Mouse (Mus musculus) spleen, postnatal 0 days (tissue): Measurements from ENCODE around the gene Cacna1f. TPM values are rescaled to one million over a fixed set of nuclear protein-coding genes. Genes with fewer than 3 reads are reported as not detected.

Source experiments
- polyA plus RNA-seq: library from polyadenylated mRNA; unstranded; fragments of >200 nt; fragmentation: Nextera tagmentation; extraction: Ambion mirVana; gene quantifications from 2 replicates; pipeline ENCODE4 v1.2.1, GENCODE M21; 2015

Cacna1f gene
- polyA plus RNA-seq, result 0.06 and 0.11 TPM in 2 replicates

DNA sequence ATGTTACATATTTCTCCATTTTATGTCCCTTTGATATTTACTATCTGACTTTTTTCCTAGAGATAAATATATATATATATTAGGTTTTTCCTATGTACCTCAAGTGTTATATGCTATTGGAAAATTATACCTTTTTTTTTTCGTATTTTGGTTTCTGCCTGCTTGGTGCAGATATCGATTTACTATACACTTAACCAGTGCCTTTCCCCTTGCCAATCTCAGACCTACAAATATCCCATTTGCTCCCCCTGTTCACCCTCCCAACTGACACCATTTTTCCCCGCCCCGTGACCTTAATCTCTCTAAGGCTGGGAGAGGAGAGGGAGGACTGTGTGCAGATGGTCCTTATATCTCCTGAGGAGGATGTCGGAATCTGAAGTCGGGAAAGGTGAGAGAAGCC, at the start of gene Cacna1f:
TSS of gene Cacna1f (plus strand) at position 301 of the 400 bp plus-strand sequence.

DNA sequence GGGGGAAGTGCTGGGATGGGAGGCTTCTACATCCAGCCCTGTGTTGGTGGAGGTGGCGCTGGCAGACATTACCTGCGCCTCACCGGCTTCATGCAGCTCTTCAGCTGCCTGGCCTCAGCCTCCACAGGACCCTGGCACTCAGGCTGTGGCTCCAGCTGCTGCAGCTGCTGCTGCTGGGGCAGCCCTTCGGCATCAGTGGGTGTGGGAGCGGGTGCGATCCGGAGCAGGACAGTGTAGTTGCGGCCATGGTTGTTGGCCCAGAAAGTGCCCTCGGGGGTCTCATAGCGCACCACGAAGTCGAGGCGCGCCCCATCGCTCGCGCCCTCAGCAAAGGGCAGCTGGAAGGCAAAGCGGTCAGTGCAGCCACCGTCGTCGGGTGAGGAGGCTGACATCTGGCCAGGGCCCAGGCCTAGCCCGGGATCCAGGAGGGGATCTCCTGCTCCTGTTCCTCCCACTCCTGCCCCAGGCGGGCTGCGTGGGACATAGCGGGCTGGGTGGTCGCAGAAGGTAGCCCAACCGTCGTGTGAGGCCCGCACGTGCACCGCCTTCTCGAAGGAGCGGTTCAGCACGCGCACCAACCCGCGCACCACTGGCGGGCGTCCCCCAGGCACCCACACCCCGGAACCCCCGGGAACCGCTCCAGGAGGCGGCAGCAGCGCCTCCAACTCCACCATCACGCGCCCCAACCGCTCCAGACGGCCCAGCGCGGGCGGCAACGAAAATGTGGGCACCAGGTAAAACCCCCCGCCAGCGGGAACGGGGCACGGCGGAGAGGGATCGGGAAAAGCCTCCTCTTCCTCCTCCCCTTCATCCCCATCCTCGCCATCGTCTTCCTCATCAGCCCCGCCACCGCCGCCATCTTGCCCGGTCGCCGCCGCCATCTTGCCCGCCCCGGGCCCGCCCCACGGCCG, 33.5 kb upstream of the Cacna1f start, which contains the start of gene Foxp3:
TSS of gene Foxp3 (plus strand) at position 469 of the 911 bp plus-strand sequence.

DNA sequence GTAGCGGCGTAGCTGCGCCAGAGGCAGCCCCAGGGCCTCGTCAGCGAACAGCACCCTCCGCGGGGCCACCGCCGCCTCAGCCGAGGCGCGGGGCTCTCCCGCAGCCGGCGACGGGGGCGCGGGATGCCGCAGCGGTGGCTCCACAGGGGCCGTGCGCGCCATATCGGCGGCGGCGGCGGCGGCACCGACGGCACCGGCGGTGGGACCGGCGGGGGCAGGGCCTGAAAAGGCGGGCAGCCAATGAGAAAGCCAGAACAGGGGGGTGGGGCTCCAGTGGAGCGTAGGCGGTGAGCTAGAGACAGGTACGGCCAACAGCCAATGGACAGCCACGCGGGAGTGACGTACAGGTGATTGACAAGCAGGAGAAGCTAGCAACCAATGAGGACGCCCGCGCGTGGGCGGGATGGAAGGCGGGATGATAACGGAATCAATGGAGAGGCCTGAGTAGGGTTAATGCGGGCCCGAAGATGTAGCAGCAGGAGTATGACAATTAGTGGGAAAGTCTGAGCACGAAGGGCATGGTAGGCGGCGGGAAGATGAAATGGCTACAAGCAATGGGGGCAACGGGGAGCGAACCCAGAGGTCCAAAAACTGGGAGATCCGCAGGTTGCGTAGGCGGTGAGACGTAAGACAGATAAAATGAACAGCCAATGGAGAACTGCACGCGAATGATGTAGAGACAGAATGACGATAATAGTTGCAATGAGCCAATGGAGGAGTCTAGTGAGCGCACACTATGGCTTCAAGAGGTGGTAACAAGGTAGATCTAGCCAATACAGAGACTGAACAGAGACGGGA, 32.6 kb upstream of the Cacna1f start, which contains the start of gene Ppp1r3f:
TSS of gene Ppp1r3f (minus strand) at position 197 of the 798 bp plus-strand sequence.

DNA sequence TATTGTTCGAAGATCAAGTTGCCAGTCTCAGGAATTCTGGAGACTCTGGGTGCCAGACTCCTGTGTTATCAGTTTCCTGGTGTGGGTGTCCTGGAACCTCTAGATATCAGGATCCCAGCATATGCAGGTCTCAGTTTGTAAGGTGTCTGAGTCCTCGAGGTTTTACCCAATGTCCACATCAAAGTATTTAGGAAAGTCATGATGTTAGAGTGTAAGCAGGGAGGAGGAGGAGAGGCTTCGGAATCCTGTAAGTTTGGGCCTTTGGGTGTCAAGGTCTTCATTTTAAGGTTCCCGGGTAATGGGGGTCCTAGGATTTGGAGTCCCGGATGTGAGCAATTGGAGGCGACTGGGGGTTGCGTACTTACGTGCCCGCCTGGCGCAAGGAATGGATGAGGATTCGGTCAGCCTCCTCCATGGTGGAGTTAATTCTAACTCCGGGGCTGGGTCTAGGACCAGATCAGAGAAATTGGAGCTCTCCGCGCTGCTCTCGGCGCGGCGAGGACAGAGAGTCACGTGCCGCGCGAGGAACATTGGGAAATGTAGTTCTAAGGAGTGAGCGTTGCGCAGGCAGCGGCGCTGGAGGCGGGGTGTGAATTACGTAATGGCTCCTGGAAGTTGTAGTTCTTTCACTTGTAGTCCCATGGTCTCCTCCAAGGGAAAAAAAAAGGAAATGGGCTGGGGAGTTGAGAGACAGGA, 1.9 kb upstream of the Cacna1f start, which contains the start of gene Ccdc22:
TSS of gene Ccdc22 (minus strand) at position 639 of the 696 bp plus-strand sequence.

DNA sequence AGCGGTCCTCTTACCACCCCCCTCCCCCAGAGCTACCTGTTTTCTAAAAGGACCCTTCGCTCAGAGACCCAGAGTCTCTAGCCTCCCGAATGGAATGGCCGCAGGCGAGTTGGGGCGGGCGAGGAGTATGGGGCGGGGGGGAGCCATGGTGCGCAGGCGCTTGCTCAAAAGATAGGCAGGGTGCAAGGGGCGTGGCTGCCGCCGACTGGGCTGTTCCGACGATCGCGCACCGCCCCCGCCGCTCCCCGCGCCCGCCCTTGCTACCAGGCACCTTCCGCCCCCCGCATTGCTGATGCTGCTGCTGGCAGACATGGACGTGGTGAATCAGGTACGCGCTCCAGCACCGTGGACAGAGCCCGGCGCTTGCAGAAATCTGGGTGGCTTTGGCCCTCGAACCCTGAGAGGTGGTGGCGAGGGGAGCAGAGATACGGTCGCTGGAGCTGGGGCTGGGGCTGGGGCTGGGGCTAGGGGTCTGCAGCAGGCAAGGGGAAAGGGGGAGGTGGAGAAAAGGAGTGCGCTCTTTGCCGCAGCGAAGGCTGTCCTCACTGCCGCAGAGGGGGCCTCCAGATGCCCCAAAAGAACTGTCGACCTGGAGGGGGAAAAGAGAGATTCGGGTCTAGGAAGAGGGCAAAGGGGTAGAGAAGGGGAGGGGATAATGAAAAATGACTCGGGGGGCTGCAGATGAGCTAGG, 31.7 kb downstream of the Cacna1f start, which contains the start of gene Syp:
TSS of gene Syp (plus strand) at position 71 of the 691 bp plus-strand sequence.

DNA sequence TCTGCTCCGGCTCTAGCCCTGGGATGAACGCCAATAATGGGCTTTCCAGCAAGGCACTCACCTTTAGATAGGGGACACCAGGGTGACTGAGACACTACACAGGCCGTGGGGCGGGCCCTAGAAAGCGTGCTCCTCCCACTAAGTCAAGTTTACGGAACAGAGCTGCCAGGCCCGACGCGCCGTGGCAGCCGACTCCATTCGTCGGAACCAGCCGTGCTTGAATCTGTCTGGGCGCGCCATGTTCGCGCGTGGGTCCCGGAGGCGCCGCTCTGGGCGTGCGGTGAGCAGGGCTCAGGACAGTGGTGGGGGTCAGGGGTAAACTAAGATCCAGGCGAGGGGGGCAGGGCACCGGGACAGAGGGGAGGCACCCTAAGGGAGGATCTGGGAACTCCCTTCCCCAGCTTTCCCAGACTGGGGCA, 50.3 kb downstream of the Cacna1f start, which contains the start of gene Prickle3:
TSS of gene Prickle3 (plus strand) at position 40 of the 419 bp plus-strand sequence.

DNA sequence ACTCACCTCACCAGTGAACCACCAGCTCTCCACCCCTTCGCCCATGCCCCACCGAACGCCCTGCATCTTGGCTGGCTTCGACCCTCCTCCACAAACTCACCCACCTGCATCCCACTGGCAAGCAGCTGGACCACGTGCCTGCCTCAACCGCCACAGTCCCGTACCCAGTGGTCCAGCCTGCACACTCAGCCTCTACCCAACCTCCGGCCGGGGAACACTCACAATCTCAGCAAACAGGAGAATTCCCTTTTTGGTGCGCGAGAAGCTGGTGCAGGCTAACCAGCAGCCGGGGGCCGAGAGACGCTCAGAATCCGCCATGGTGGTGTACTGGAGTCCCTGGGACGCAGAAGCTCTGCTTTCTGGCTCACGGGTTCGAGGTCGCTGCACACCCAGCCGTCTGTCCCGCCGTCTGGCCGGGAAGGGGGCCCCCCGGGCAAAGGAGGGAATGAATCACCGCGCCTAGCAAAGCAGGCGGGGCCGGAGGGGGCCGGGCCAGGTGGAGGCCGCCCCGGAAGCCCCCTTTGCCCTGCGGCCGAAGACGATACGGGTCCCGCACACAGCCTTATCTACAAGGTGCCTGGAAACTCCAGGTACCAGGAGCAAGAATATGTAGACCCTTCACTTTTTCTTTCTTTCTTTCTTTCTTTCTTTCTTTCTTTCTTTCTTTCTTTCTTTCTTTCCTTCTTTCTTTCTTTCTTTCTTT, 64.2 kb downstream of the Cacna1f start, which contains the start of gene Plp2:
TSS of gene Plp2 (minus strand) at position 470 of the 703 bp plus-strand sequence.

DNA sequence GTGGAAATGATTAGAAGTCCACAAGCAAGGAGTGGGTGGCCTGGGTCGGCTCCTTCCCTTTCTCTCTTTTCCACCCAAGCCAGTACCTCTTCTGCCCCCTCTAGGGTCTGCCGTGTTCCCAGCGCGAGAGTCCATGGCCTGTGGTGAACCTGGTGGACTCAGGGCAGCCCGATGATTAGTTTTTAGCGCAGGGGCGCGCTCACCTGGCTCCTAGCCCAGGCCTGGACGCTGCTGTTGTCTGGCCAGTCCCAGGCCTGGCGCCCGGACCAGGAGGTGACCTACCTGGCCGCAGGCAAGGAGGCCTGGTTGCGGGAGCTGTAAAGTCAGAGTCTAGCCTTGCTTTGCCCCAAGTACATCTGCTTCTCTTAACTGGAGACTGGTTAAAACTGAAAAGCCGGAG, 74.0 kb downstream of the Cacna1f start, which contains the start of gene Magix:
TSS of gene Magix (minus strand) at position 388 of the 400 bp plus-strand sequence.

Other genes starting within 250 kb of the Cacna1f start
- gene Usp27x, start 231.3 kb upstream of the Cacna1f start, polyA plus RNA-seq, result 0.18 and 0.19 TPM in 2 replicates
- gene Foxp3, start 33.4 kb upstream of the Cacna1f start, polyA plus RNA-seq, result not detected in 2 replicates
- gene Ppp1r3f, start 32.8 kb upstream of the Cacna1f start, polyA plus RNA-seq, result 0.25 and 0.29 TPM in 2 replicates
- gene Ccdc22, start 1.6 kb upstream of the Cacna1f start, polyA plus RNA-seq, result 20.3 and 21.9 TPM in 2 replicates
- 0.34 and 0.43 TPM in 2 replicates for gene Syp, start 31.4 kb downstream of the Cacna1f start, polyA plus RNA-seq
- gene Prickle3, start 50.2 kb downstream of the Cacna1f start, polyA plus RNA-seq, result 4.6 and 5.8 TPM in 2 replicates
- 82.0 and 99.0 TPM in 2 replicates for gene Plp2, start 64.3 kb downstream of the Cacna1f start, polyA plus RNA-seq
- 0.34 and 0.70 TPM in 2 replicates for gene Magix, start 74.2 kb downstream of the Cacna1f start, polyA plus RNA-seq
- gene Gpkow, start 90.0 kb downstream of the Cacna1f start, polyA plus RNA-seq, result 15.6 and 16.1 TPM in 2 replicates
- gene Wdr45, start 107.2 kb downstream of the Cacna1f start, polyA plus RNA-seq, result 23.5 and 26.1 TPM in 2 replicates
- gene Gm45208, start 115.2 kb downstream of the Cacna1f start, polyA plus RNA-seq, result 0.69 and 0.82 TPM in 2 replicates
- 7.2 and 7.9 TPM in 2 replicates for gene Praf2, start 121.4 kb downstream of the Cacna1f start, polyA plus RNA-seq
- gene Ccdc120, start 143.8 kb downstream of the Cacna1f start, polyA plus RNA-seq, result 2.1 and 2.4 TPM in 2 replicates
- gene Tfe3, start 155.5 kb downstream of the Cacna1f start, polyA plus RNA-seq, result 14.4 and 18.0 TPM in 2 replicates
- gene Gripap1, start 182.7 kb downstream of the Cacna1f start, polyA plus RNA-seq, result 38.5 and 43.6 TPM in 2 replicates
- gene Kcnd1, start 215.2 kb downstream of the Cacna1f start, polyA plus RNA-seq, result 0.41 and 0.44 TPM in 2 replicates
- gene Otud5, start 234.3 kb downstream of the Cacna1f start, polyA plus RNA-seq, result 47.1 and 48.6 TPM in 2 replicates